Comparison of ENCODE assay signal across 8 mouse cellular contexts in genomic region chr17:12991635-12992358, GRCm38 (mm10). TPM values are rescaled to one million over a fixed set of nuclear protein-coding genes. Genes with fewer than 3 reads are reported as not detected.
DNase-seq lines count a peak whose midpoint lies in the region; ATAC-seq and TF ChIP-seq lines count a peak whose summit lies in the region.

No protein-coding gene starts in this region.

- peak overlapping the region; percentile 100 for H3K9ac ChIP-seq in kidney, embryonic 15.5 days

- H3K27ac ChIP-seq in bone marrow macrophage, adult 2 months (ENCODE audit: insufficient read depth, low read depth, low read length), result peak overlapping the region; percentile 100
- peak overlapping the region; percentile 97 for H3K27ac ChIP-seq in embryonic fibroblast, embryonic 13.5 days (ENCODE audit: insufficient read depth, low read length)
- peak overlapping the region; percentile 100 for H3K27ac ChIP-seq in heart, embryonic 10.5 days
- peak overlapping the region; percentile 99 for H3K27ac ChIP-seq in kidney, embryonic 15.5 days

- no peak; the same call in 1 of the 2 replicates for TF ChIP-seq POLR2A in bone marrow macrophage, adult 2 months (IDR thresholded peaks at IDR 0.05; ENCODE audit: borderline replicate concordance, low read depth, low read length)
- TF ChIP-seq POLR2A in embryonic fibroblast, embryonic 13.5 days (IDR thresholded peaks at IDR 0.05; ENCODE audit: low read depth, low read length), result peak; percentile 76

- H3K27me3 ChIP-seq in heart, embryonic 10.5 days (ENCODE audit: insufficient read depth, poor library complexity, severe bottlenecking), result no peaks in the 10 kb centered on the region
- no peaks in the 10 kb centered on the region for H3K27me3 ChIP-seq in kidney, embryonic 15.5 days

- peak; percentile 85 for DNase-seq in 416B (ENCODE audit: low read depth)
- peak; percentile 92 for DNase-seq in heart, embryonic 10.5 days (ENCODE audit: low spot score)
- DNase-seq in liver, result peak; percentile 91
- DNase-seq in monocyte, adult 2 months (ENCODE audit: low read depth in 1 of 2, low spot score in 2 of 2), result peak; percentile 58 to 86
- peak; percentile 83 to 86 for DNase-seq in spleen, postnatal 14 days (ENCODE audit: low spot score in 2 of 2)

- peak overlapping the region; percentile 76 for H3K4me2 ChIP-seq in kidney, embryonic 15.5 days

- under 1% methylated on average over 84 of the region's 84 CpGs for WGBS in heart, embryonic 10.5 days
- WGBS in kidney, embryonic 15.5 days, result under 1% methylated on average over 80 of the region's 84 CpGs

- peaks cover 9% of the 10 kb centered on the region for H3K4me1 ChIP-seq in bone marrow macrophage, adult 2 months (ENCODE audit: control insufficient read depth, insufficient read depth, low read length)
- H3K4me1 ChIP-seq in embryonic fibroblast, embryonic 13.5 days (ENCODE audit: control insufficient read depth, insufficient read depth, low read length), result no peaks in the 10 kb centered on the region
- H3K4me1 ChIP-seq in heart, embryonic 10.5 days, result peaks cover 3% of the 10 kb centered on the region
- peaks cover 15% of the 10 kb centered on the region for H3K4me1 ChIP-seq in kidney, embryonic 15.5 days

- peaks cover 8% of the 10 kb centered on the region for H3K36me3 ChIP-seq in heart, embryonic 10.5 days
- H3K36me3 ChIP-seq in kidney, embryonic 15.5 days, result peaks cover 13% of the 10 kb centered on the region

- no peak for TF ChIP-seq CTCF in bone marrow macrophage, adult 2 months (IDR thresholded peaks at IDR 0.05; ENCODE audit: low read depth, low read length)
- no peak for TF ChIP-seq CTCF in embryonic fibroblast, embryonic 13.5 days (IDR thresholded peaks at IDR 0.05; ENCODE audit: borderline replicate concordance, insufficient read depth, low read length)

- H3K4me3 ChIP-seq in bone marrow macrophage, adult 2 months (ENCODE audit: insufficient read depth, low read length), result peak overlapping the region; percentile 99
- H3K4me3 ChIP-seq in embryonic fibroblast, embryonic 13.5 days (ENCODE audit: insufficient read depth, low read length), result peak overlapping the region; percentile 77
- H3K4me3 ChIP-seq in heart, embryonic 10.5 days, result peak overlapping the region; percentile 98
- peak overlapping the region; percentile 93 for H3K4me3 ChIP-seq in kidney, embryonic 15.5 days (replicated peaks)

- ATAC-seq in kidney, embryonic 15.5 days (replicated peaks; ENCODE audit: low FRiP score), result peak; percentile 96

- no peaks in the 10 kb centered on the region for H3K9me3 ChIP-seq in heart, embryonic 10.5 days
- H3K9me3 ChIP-seq in kidney, embryonic 15.5 days (replicated peaks), result no peaks in the 10 kb centered on the region

RNA-seq across cellular contexts. Expression of gene Wtap, which starts 2.2 kb away (rescaled TPM):
- polyA plus RNA-seq in bone marrow macrophage, adult 2 months (2012; ENCODE audit: insufficient read depth, insufficient read length, missing spikeins), result 87.2 and 104 TPM in 2 replicates
- polyA plus RNA-seq in embryonic fibroblast, embryonic 13.5 days (2011; ENCODE audit: insufficient read length, low read depth, missing spikeins), result 113 and 135 TPM in 2 replicates
- polyA plus RNA-seq in heart, embryonic 10.5 days (2016; fragmentation: Nextera tagmentation; extraction: Ambion mirVana), result 74.4 and 87.6 TPM in 2 replicates
- 134 and 139 TPM in 2 replicates for polyA plus RNA-seq in kidney, embryonic 15.5 days (2015; fragmentation: Nextera tagmentation; extraction: Ambion mirVana)

RNA-seq across cellular contexts. Expression of gene Sod2, which starts 14.8 kb away (rescaled TPM):
- polyA plus RNA-seq in bone marrow macrophage, adult 2 months (2012; ENCODE audit: insufficient read depth, insufficient read length, missing spikeins), result 92.6 and 97.7 TPM in 2 replicates
- 52.9 and 53.8 TPM in 2 replicates for polyA plus RNA-seq in embryonic fibroblast, embryonic 13.5 days (2011; ENCODE audit: insufficient read length, low read depth, missing spikeins)
- 213 and 293 TPM in 2 replicates for polyA plus RNA-seq in heart, embryonic 10.5 days (2016; fragmentation: Nextera tagmentation; extraction: Ambion mirVana)
- polyA plus RNA-seq in kidney, embryonic 15.5 days (2015; fragmentation: Nextera tagmentation; extraction: Ambion mirVana), result 140 and 141 TPM in 2 replicates

RNA-seq across cellular contexts. Expression of gene Acat2, which starts 31.2 kb away (rescaled TPM):
- 8.3 and 9.1 TPM in 2 replicates for polyA plus RNA-seq in bone marrow macrophage, adult 2 months (2012; ENCODE audit: insufficient read depth, insufficient read length, missing spikeins)
- polyA plus RNA-seq in embryonic fibroblast, embryonic 13.5 days (2011; ENCODE audit: insufficient read length, low read depth, missing spikeins), result 46.5 and 46.7 TPM in 2 replicates
- polyA plus RNA-seq in heart, embryonic 10.5 days (2016; fragmentation: Nextera tagmentation; extraction: Ambion mirVana), result 95.8 and 146 TPM in 2 replicates
- 136 and 145 TPM in 2 replicates for polyA plus RNA-seq in kidney, embryonic 15.5 days (2015; fragmentation: Nextera tagmentation; extraction: Ambion mirVana)

RNA-seq across cellular contexts. Expression of gene Acat3, which starts 51.4 kb away (rescaled TPM):
- not detected in 2 replicates for polyA plus RNA-seq in bone marrow macrophage, adult 2 months (2012; ENCODE audit: insufficient read depth, insufficient read length, missing spikeins)
- polyA plus RNA-seq in embryonic fibroblast, embryonic 13.5 days (2011; ENCODE audit: insufficient read length, low read depth, missing spikeins), result 0.61 TPM in 1 of 2 replicates, not detected in the other
- 0.30 and 0.31 TPM in 2 replicates for polyA plus RNA-seq in heart, embryonic 10.5 days (2016; fragmentation: Nextera tagmentation; extraction: Ambion mirVana)
- polyA plus RNA-seq in kidney, embryonic 15.5 days (2015; fragmentation: Nextera tagmentation; extraction: Ambion mirVana), result 2.2 and 3.4 TPM in 2 replicates

Comparison
In these comparisons a context has a peak if more than half of its experiments do, and no peak if none do; other contexts are left out.
1. Peak in every context shown above with its lines: DNase-seq, ATAC-seq, H3K4me3 ChIP-seq and H3K27ac ChIP-seq.